Mouse (Mus musculus) embryonic fibroblast, embryonic 13.5 days (primary cell): ENCODE measurements at regions not wholly inside any gene's neighbourhood (a gene's known extent, or its start where the extent isn't known, plus 50 kb on each side); places are given as distances from the start of the nearest gene placed in this dataset.

Experiments
- H3K27ac ChIP-seq: 2 replicates; pipeline ENCODE4 v1.5.1; 2012; ENCODE audit warnings: low read length, control low read depth, inconsistent platforms; ENCODE audit not compliant: insufficient read depth
- H3K4me1 ChIP-seq: 2 replicates; pipeline ENCODE4 v1.6.1; 2011; ENCODE audit warnings: low read length; ENCODE audit not compliant: control insufficient read depth, insufficient read depth
- H3K4me3 ChIP-seq: 2 replicates; pipeline ENCODE4 v1.5.1; 2011; ENCODE audit warnings: mild to moderate bottlenecking, control low read depth, low read length; ENCODE audit not compliant: insufficient read depth
- CTCF ChIP-seq: IDR thresholded peaks from 2 replicates; pipeline ENCODE4 v1.5.1; 2011; ENCODE audit warnings: mild to moderate bottlenecking, control low read depth, low read length, moderate library complexity, borderline replicate concordance; ENCODE audit not compliant: insufficient read depth
- POLR2A ChIP-seq: IDR thresholded peaks from 2 replicates; pipeline ENCODE4 v1.6.1; 2011; ENCODE audit warnings: low read depth, mild to moderate bottlenecking, control low read depth, low read length, moderate library complexity

- TF ChIP-seq CTCF (no peak), POLR2A (no peak)
- H3K4me1 ChIP-seq, result peaks cover 3% of the 10 kb centered on the region
- no peak overlapping the region for H3K27ac ChIP-seq
- no peak overlapping the region for H3K4me3 ChIP-seq
Observed at GRCm38 (mm10) chr4:62828963-62829362, 136.4 kb upstream of the Zfp618 start.

- H3K4me3 ChIP-seq, result no peak overlapping the region
- TF ChIP-seq POLR2A (no peak), CTCF (no peak)
- H3K4me1 ChIP-seq, result no peaks in the 10 kb centered on the region
- H3K27ac ChIP-seq, result no peak overlapping the region
Observed at GRCm38 (mm10) chr4:62833944-62834343, 131.4 kb upstream of the Zfp618 start.

DNA sequence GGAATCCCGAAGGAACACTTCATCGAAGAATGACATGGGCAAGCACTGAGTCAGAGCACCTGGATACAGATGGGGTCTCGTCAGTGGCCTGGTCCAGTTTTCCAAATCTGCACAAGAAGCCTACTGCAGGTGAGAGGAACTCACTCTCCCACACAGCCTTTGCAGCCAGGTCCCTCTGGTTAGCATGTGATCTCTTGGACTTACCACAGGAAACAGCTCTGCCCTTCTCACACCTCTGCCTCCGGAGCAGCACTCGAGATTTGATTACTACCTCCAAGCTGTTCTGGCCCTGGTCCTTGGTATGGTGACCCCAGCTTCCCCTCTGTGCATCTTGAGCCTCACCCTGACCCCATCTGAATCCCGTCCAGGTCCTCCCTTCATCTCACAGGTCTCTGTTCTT lies 128.5 kb upstream of the Zfp618 start:
- Histone ChIP-seq H3K4me1 (no peaks in the 10 kb centered on the region), H3K27ac (no peak overlapping the region)
- TF ChIP-seq CTCF, result no peak
- no peak for TF ChIP-seq POLR2A

DNA sequence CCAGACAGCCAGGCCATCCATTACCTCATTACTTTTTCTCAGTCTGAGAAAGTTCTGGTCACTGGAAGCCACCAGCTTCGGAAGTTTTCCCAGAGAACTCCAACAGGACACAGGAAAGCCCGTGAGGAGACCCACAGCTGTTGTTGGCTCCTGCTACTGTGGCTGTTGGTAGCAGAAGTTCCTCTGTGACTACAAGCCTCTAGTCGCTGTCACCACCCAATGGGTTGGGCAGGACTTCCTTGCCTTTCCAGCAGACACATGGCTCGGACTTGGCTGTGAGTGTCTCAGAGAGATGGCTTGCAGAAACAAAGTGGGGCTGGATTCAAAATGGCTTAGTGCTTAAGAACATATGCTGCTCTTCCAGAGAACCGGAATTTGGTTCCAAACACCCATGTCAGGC lies 114.8 kb upstream of the Zfp618 start:
- TF ChIP-seq CTCF, result no peak
- no peak for TF ChIP-seq POLR2A
- Histone ChIP-seq H3K4me1 (no peaks in the 10 kb centered on the region), H3K4me3 (no peak overlapping the region), H3K27ac (no peak overlapping the region)

More for the DNA sequence above, 128.5 kb upstream of the Zfp618 start:
- no peak overlapping the region for H3K4me3 ChIP-seq

- no peaks in the 10 kb centered on the region for H3K4me1 ChIP-seq
- no peak overlapping the region for H3K4me3 ChIP-seq
- H3K27ac ChIP-seq, result no peak overlapping the region
- TF ChIP-seq CTCF (no peak), POLR2A (no peak)
Observed at GRCm38 (mm10) chr4:62853335-62853734, 112.0 kb upstream of the Zfp618 start.

DNA sequence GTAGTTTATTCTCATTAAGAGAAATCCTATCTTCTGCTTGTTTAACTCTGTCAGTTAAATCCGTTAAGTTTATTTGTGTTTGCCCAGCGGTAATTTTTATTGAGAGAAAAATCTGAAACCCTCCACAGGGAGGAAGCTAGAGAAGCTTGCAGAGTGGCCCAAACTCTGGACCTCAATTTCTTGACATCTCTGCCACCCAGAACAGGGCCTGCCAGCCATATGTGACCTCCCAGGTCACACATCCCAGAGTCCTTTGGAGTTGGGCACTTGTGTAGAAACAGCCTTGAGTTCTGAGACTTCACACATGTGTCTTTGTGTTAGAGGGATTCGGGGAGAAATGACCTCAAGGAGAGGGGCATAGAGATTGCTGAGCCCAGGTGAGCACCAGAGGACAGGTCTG lies 109.0 kb upstream of the Zfp618 start:
- Histone ChIP-seq H3K4me3 (no peak overlapping the region), H3K27ac (no peak overlapping the region), H3K4me1 (no peaks in the 10 kb centered on the region)
- no peak for TF ChIP-seq POLR2A
- no peak for TF ChIP-seq CTCF

DNA sequence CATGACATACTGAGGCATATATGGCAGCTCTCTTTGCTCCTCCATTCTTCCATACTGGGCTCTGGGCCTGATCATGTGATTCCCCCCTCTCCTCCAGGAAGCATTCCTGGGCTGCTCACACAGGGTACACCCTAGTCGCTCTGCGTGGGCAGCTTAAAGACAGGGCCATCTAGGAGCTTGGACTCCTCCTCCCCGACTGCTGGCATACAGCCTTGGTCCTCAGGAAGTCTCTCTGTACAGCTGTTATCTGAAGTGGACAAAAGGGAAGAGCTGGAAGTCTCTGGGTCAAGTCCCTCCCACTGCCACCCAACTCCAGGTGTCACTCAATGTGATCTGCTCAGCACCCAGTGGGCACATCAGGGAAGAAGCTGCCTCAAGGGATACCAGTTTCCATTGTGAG lies 102.6 kb upstream of the Zfp618 start:
- Histone ChIP-seq H3K4me1 (no peaks in the 10 kb centered on the region), H3K27ac (no peak overlapping the region), H3K4me3 (no peak overlapping the region)
- TF ChIP-seq POLR2A, result no peak

DNA sequence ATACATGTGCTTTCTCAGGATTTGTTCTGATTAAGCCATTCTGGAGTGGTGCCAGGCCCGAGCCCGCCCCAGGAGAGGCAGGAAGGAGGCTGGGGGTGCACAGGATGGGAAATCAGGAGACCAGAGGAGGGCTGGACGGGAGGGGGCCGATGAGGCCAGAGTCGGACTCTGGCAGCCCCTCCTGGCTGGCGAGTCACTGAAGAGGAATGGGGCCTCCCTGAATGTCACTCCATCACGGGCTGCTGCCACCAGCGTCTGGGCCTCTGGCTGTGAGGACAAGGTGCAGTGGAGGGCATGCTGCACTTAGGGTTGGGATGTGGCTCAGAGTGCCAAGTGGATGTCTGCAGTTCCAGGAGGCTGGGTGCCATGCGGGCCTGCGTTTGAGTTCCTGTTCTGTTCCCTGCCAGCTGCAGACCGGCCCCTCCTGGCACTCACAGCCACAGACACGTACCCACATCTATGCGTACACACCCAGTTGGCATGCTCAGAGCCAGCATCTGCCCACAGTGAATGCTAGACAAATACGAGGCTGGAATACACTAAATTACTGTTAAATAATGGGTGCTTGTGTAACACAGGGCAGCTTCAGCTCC lies 94.9 kb upstream of the Zfp618 start:
- Histone ChIP-seq H3K4me1 (no peaks in the 10 kb centered on the region), H3K27ac (no peak overlapping the region), H3K4me3 (no peak overlapping the region)
- no peak for TF ChIP-seq POLR2A
- TF ChIP-seq CTCF, result no peak

- TF ChIP-seq CTCF (no peak), POLR2A (no peak)
- no peak overlapping the region for H3K4me3 ChIP-seq
- no peak overlapping the region for H3K27ac ChIP-seq
- no peaks in the 10 kb centered on the region for H3K4me1 ChIP-seq
Observed at GRCm38 (mm10) chr4:62872562-62872961, 92.8 kb upstream of the Zfp618 start.

- H3K4me3 ChIP-seq, result no peak overlapping the region
- no peaks in the 10 kb centered on the region for H3K4me1 ChIP-seq
- TF ChIP-seq POLR2A (no peak), CTCF (no peak)
- H3K27ac ChIP-seq, result no peak overlapping the region
Observed at GRCm38 (mm10) chr4:62873986-62874385, 91.4 kb upstream of the Zfp618 start.

DNA sequence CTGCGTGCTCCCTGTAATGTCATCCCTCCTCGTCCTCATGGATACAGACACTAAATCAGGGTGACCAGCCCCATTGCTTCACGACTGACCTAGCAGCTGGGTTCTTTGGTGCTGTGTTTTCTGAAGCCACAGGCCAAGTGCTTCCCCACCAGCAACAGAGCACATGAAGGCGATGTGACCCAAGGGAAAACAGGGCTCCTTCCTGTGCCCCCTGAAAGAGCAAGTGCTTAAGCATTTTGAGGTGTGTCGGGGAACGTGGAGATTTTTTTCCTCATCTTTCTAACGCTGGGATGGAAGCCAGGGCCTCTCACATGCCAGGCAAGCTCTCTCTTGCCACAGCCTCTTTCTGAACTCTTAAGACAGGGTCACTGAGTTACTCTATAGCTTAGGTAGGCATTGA lies 87.3 kb upstream of the Zfp618 start:
- TF ChIP-seq CTCF (no peak), POLR2A (no peak)
- Histone ChIP-seq H3K4me1 (no peaks in the 10 kb centered on the region), H3K27ac (peak overlapping the region; percentile 82), H3K4me3 (no peak overlapping the region)
